Mouse (Mus musculus) kidney, postnatal 36 days (tissue): Measurements from ENCODE around the gene Gpr152.
"Not testable (repeated sequence)": the region's sequence is repeated elsewhere in the genome, so short reads cannot be mapped to it uniquely, and the experiment has no call there.

ENCODE experiments used
- DNase-seq, 2 experiments: peaks; one replicate each; pipeline ENCODE4 v3.0.0; 2021 to 2022; ENCODE audit warnings: mixed read lengths in 2 of 2

Gpr152 gene

GRCm38 (mm10) chr19:4131075-4131474, 8.5 kb upstream of the Gpr152 start:
- DNase-seq, result no peak

DNA sequence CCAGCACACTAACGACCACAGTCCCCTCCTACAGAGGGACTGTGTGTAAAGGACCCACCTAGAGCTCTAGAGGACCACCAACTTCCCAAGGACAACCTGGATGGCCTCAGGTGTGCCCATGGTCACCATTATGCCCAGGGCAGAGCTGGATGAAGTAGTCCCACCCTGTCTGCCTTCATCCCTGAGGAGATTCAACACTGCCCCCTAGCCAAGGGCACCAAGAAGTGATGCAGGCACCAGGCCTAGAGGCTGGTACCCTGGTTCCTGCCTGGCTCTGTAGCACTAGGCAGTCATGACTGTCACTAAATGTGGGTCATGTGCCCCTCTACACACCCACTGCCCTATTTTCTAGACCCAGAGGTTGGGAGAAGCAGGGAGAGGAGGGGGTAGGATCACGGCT, 7.8 kb upstream of the Gpr152 start:
- DNase-seq, result no peak

GRCm38 (mm10) chr19:4134354-4134753, 5.2 kb upstream of the Gpr152 start:
- no peak for DNase-seq

DNA sequence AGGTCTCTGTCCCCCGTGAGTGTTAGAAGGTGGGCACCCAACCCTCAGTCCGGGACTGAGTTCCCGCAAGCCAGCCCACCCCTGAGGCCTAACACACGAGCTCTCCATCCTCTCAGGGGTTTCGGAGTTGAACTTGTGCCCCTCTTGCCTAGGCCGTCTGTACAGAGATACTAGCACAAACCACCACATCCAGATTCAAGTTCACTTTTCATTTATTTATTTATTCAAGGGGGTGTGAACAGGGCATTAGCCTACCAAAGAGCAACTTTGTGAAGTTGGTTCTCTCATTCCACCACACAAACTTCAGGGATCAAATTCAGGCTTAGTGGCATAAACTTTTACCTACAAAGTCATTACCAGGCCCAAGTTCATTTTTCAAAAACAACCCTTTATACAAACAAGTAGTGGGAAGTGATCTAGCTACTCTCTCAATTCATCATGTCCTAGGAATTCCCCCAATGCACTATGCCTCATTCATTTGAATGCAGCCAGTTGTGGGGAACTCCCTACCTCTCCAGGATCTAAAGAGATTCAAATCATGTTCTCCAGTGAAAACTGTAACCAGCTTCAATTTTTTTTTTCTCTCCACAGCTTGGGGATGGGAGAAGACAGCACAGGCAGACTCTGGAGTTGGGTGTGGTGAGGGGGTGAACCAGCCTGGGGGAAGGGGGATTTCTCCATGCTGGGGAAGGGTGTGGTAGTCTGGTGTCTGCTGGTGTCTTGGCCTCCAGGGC, 4.2 kb upstream of the Gpr152 start:
- not testable (repeated sequence) for DNase-seq

- DNase-seq, result not testable (repeated sequence)
These were observed 3.6 kb upstream of the Gpr152 start for GRCm38 (mm10) chr19:4135963-4136345.

GRCm38 (mm10) chr19:4136463-4136862, 3.1 kb upstream of the Gpr152 start:
- no peak for DNase-seq

- DNase-seq, result no peak
These were observed 1.7 kb upstream of the Gpr152 start for GRCm38 (mm10) chr19:4137913-4138312.

DNA sequence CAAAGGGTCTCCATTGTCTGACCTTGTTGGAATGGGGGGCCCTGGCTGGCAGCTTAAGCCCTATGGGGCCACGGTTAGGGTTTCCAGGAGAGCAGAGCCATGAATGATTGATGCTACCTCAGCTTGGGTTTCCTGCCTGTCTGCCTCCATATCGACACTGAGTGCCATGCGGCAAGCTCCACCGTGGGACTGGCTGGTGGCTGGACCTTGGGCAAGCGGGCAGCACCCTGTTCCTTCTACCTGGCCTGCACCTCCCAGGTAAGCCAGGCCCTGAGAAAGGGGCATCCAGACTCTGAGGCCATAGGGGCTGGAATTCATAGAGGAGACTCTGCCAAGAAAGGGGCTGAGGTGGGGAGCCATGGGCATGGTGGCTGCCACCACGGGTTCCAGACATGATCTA, 560 bp downstream of the Gpr152 start:
- no peak for DNase-seq

GRCm38 (mm10) chr19:4142416-4143173, 3.0 kb downstream of the Gpr152 start:
- DNase-seq, result peak; percentile 53 to 70

- no peak for DNase-seq
These were observed 4.2 kb downstream of the Gpr152 start, which contains the start of gene Cabp4 for GRCm38 (mm10) chr19:4143759-4144268. TSS of gene Cabp4 (minus strand) at chr19:4144033.

GRCm38 (mm10) chr19:4144550-4145498, 5.2 kb downstream of the Gpr152 start:
- peak in 1 of 2 experiments; percentile 51 for DNase-seq

DNA sequence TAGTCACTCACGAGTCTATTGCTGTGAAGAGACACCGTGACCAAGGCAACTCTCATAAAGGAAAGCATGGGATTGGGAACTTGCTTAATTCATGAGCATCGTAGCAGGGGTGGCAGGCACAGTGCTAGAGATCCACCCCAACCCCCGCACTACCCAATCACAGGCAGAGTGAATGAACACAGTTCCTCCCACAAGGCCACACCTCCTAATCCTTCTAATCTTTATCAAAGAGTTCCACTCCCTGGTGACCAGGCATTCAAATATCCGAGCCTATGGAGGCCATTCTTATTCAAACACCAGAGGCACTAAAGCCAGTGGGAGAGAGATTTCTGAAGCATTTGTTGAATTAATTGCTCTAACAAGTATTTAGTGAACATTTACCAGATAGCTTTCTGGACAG, 6.3 kb downstream of the Gpr152 start:
- DNase-seq, result no peak

- no peak for DNase-seq
These were observed 6.9 kb downstream of the Gpr152 start for GRCm38 (mm10) chr19:4146366-4147021.

DNA sequence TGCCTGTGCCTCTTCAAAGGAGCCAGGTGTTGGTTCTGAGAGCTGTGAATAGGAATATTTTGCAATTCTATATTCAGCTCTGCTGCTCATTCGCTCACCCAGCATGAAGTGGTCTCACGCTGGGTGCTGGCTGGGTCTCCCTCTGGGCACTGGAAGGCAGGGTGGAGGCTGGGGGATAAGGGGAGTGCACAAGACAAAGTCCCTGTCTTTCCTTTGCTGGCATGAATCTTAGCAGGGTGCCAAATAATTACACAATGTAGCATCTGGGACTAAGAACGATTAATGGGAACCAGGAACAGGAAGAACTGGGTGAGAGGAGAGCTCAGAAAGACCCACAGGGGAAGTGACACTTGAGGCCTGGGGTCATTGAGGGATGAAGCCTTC, 7.4 kb downstream of the Gpr152 start:
- DNase-seq, result no peak

GRCm38 (mm10) chr19:4147782-4148490, 8.3 kb downstream of the Gpr152 start:
- DNase-seq, result no peak

GRCm38 (mm10) chr19:4148491-4148806, 8.9 kb downstream of the Gpr152 start, which contains the start of gene Coro1b:
TSS of gene Coro1b (plus strand) at chr19:4148619.
- DNase-seq, result peak; percentile 98 to 99

- DNase-seq, result peak in 1 of 2 experiments; percentile 34
These were observed 9.2 kb downstream of the Gpr152 start for GRCm38 (mm10) chr19:4148819-4149218.

GRCm38 (mm10) chr19:4149283-4149682, 9.7 kb downstream of the Gpr152 start:
- DNase-seq, result no peak

DNA sequence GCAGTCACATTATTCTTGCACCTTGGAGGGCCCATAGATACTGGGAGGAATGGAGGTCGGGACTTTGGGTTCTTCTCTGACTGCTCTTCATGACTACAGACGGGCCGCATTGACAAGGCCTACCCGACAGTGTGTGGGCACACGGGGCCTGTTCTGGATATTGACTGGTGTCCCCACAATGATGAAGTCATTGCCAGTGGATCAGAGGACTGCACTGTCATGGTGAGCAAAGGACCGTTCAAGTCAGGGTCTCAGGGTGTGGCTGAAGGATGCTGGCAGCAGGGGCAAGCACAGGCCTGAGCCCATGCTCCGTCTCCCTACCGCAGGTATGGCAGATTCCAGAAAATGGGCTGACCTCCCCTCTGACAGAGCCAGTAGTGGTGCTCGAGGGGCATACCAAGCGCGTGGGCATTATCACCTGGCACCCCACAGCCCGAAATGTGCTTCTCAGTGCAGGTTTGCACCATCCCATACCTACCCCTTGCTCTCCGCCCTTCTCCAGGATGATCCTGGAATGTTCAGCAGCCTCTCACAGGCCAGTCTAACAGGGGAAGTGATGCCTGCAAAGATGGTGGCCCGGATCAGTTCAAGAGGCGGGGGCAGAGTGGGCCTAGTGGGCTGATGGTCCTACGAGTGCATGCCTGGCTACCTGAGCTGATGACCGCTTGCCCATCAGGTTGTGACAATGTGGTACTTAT, 10.3 kb downstream of the Gpr152 start:
- DNase-seq, result no peak

GRCm38 (mm10) chr19:4150567-4151487, 11.2 kb downstream of the Gpr152 start:
- no peak for DNase-seq
